Mouse (Mus musculus) testis, postnatal 14 days (tissue): Measurements from ENCODE around the gene Rbbp4.

Experiments
- DNase-seq: peaks from one replicate; pipeline ENCODE4 v3.0.0; 2021; ENCODE audit warnings: low spot score

Rbbp4 gene

GRCm38 (mm10) chr4:129353176-129353575, 18.0 kb upstream of the Rbbp4 start:
- DNase-seq = no peak

GRCm38 (mm10) chr4:129351111-129351510, 15.9 kb upstream of the Rbbp4 start:
- DNase-seq = no peak

- DNase-seq = peak; percentile 59
Observed at GRCm38 (mm10) chr4:129350644-129351043, 15.5 kb upstream of the Rbbp4 start.

GRCm38 (mm10) chr4:129346481-129347154, 11.4 kb upstream of the Rbbp4 start:
- no peak for DNase-seq

GRCm38 (mm10) chr4:129342705-129343104, 7.5 kb upstream of the Rbbp4 start:
- DNase-seq = no peak

GRCm38 (mm10) chr4:129341888-129342287, 6.7 kb upstream of the Rbbp4 start:
- DNase-seq = no peak

- DNase-seq = no peak
Observed at GRCm38 (mm10) chr4:129339743-129340142, 4.6 kb upstream of the Rbbp4 start.

GRCm38 (mm10) chr4:129336291-129336690, 1.1 kb upstream of the Rbbp4 start:
- DNase-seq = no peak

- DNase-seq = no peak
Observed at GRCm38 (mm10) chr4:129334677-129335215, 424 bp downstream of the Rbbp4 start.

GRCm38 (mm10) chr4:129332846-129333245, 2.3 kb downstream of the Rbbp4 start:
- no peak for DNase-seq

- no peak for DNase-seq
Observed at GRCm38 (mm10) chr4:129326191-129326590, 9.0 kb downstream of the Rbbp4 start.

- DNase-seq = no peak
Observed at GRCm38 (mm10) chr4:129324756-129325155, 10.4 kb downstream of the Rbbp4 start.

- no peak for DNase-seq
Observed at GRCm38 (mm10) chr4:129323491-129323890, 11.7 kb downstream of the Rbbp4 start.

GRCm38 (mm10) chr4:129322042-129322441, 13.1 kb downstream of the Rbbp4 start:
- no peak for DNase-seq

GRCm38 (mm10) chr4:129320876-129321275, 14.3 kb downstream of the Rbbp4 start:
- no peak for DNase-seq

- DNase-seq = no peak
Observed at GRCm38 (mm10) chr4:129313886-129314285, 21.3 kb downstream of the Rbbp4 start.

GRCm38 (mm10) chr4:129307936-129308335, 27.2 kb downstream of the Rbbp4 start:
- no peak for DNase-seq

GRCm38 (mm10) chr4:129304306-129304705, 30.9 kb downstream of the Rbbp4 start:
- no peak for DNase-seq

- no peak for DNase-seq
Observed at GRCm38 (mm10) chr4:129303816-129304215, 31.4 kb downstream of the Rbbp4 start.

- DNase-seq = no peak
Observed at GRCm38 (mm10) chr4:129303401-129303800, 31.8 kb downstream of the Rbbp4 start.

GRCm38 (mm10) chr4:129299121-129299520, 36.0 kb downstream of the Rbbp4 start:
- DNase-seq = no peak

- no peak for DNase-seq
Observed at GRCm38 (mm10) chr4:129297724-129298123, 37.4 kb downstream of the Rbbp4 start.

- no peak for DNase-seq
Observed at GRCm38 (mm10) chr4:129296066-129296465, 39.1 kb downstream of the Rbbp4 start.

GRCm38 (mm10) chr4:129295188-129295587, 40.0 kb downstream of the Rbbp4 start:
- DNase-seq = no peak
